Mouse (Mus musculus) embryonic facial prominence, embryonic 15.5 days (tissue): ENCODE measurements around the gene Galns. TPM values are rescaled to one million over a fixed set of nuclear protein-coding genes. Genes with fewer than 3 reads are reported as not detected.

Source experiments
- ATAC-seq: fragments of 200-750 bp; cut with Nextera tagmentation; 2 replicates; pipeline ENCODE4 v1.8.0; 2017; ENCODE audit warnings: low read depth, moderate TSS enrichment; ENCODE audit not compliant: insufficient number of reproducible peaks, low FRiP score, low TSS enrichment
- H3K27ac ChIP-seq: fragments of 300-500 bp; sonication (generic); replicated peaks from 2 replicates; pipeline ENCODE4 v1.5.1; 2015; ENCODE audit warnings: mild to moderate bottlenecking, inconsistent platforms
- H3K27me3 ChIP-seq: fragments of 300-500 bp; sonication (generic); 2 replicates; pipeline ENCODE4 v1.6.1; 2015; ENCODE audit warnings: inconsistent platforms
- H3K36me3 ChIP-seq: fragments of 300-500 bp; sonication (generic); 2 replicates; pipeline ENCODE4 v1.6.1; 2015; ENCODE audit warnings: mild to moderate bottlenecking, inconsistent platforms
- H3K4me1 ChIP-seq: fragments of 300-500 bp; sonication (generic); 2 replicates; pipeline ENCODE4 v1.6.1; 2015; ENCODE audit warnings: inconsistent platforms
- H3K4me2 ChIP-seq: fragments of 300-500 bp; sonication (generic); replicated peaks from 2 replicates; pipeline ENCODE4 v1.6.1; 2015; ENCODE audit warnings: mild to moderate bottlenecking, inconsistent platforms
- H3K4me3 ChIP-seq: fragments of 300-500 bp; sonication (generic); replicated peaks from 2 replicates; pipeline ENCODE4 v1.5.1; 2015; ENCODE audit warnings: mild to moderate bottlenecking, inconsistent platforms
- H3K9ac ChIP-seq: fragments of 300-500 bp; sonication (generic); 2 replicates; pipeline ENCODE4 v1.6.1; 2015; ENCODE audit warnings: inconsistent platforms
- H3K9me3 ChIP-seq: fragments of 300-500 bp; sonication (generic); replicated peaks from 2 replicates; pipeline ENCODE4 v1.6.1; 2016; ENCODE audit warnings: inconsistent platforms
- WGBS: fragments of 180-500 bp; shearing (Covaris S2); methylation state at CpG from one replicate; pipeline ENCODE4 v1.1.7; 2015; 5-methylcytosine and 5-hydroxymethylcytosine counted together
- polyA plus RNA-seq: library from polyadenylated mRNA; unstranded; fragments of >200 nt; fragmentation: Nextera tagmentation; extraction: Ambion mirVana; gene quantifications from 2 replicates; pipeline ENCODE4 v1.2.1, GENCODE M21; 2015

Galns gene
- polyA plus RNA-seq, 1 experiment from 2014 or later = 11.3 TPM

GRCm38 (mm10) chr8:122616181-122616905 lies 5.1 kb upstream of the Galns start:
- WGBS = 51% methylated on average over 9 of the region's 9 CpGs
- Histone ChIP-seq H3K27ac (0 out of 2 replicates have a peak overlapping the region, but pooled peaks have one; percentile 7), H3K4me1 (peaks cover 33% of the 10 kb centered on the region), H3K36me3 (0 out of 2 replicates have a peak, but pooled peaks cover 9% of the 10 kb centered on the region), H3K4me2 (no peak overlapping the region), H3K27me3 (no peaks in the 10 kb centered on the region), H3K9me3 (no peaks in the 10 kb centered on the region), H3K4me3 (no peak overlapping the region), H3K9ac (no peak overlapping the region)
- no peak for ATAC-seq

- Histone ChIP-seq H3K9ac (peak overlapping the region; percentile 72), H3K36me3 (0 out of 2 replicates have a peak, but pooled peaks cover 9% of the 10 kb centered on the region), H3K27ac (peak overlapping the region; percentile 68; the same call in 1 of the 2 replicates), H3K9me3 (no peaks in the 10 kb centered on the region), H3K27me3 (no peaks in the 10 kb centered on the region), H3K4me3 (peak overlapping the region; percentile 75), H3K4me2 (peak overlapping the region; percentile 92), H3K4me1 (peaks cover 22% of the 10 kb centered on the region)
- peak; percentile 7; the same call in 1 of the 2 replicates for ATAC-seq
- 2% methylated on average over 20 of the region's 20 CpGs for WGBS
Observed at GRCm38 (mm10) chr8:122610612-122611277, 518 bp downstream of the Galns start.

GRCm38 (mm10) chr8:122610209-122610608 lies 1.1 kb downstream of the Galns start:
- Histone ChIP-seq H3K9me3 (no peaks in the 10 kb centered on the region), H3K4me2 (0 out of 2 replicates have a peak overlapping the region, but pooled peaks have one; percentile 92), H3K27ac (no peak overlapping the region), H3K4me1 (peaks cover 22% of the 10 kb centered on the region), H3K4me3 (no peak overlapping the region), H3K27me3 (no peaks in the 10 kb centered on the region), H3K36me3 (0 out of 2 replicates have a peak, but pooled peaks cover 9% of the 10 kb centered on the region), H3K9ac (no peak overlapping the region)
- 63% methylated on average over 4 of the region's 4 CpGs for WGBS
- no peak for ATAC-seq

GRCm38 (mm10) chr8:122606810-122607209 lies 4.5 kb downstream of the Galns start:
- Histone ChIP-seq H3K4me3 (no peak overlapping the region), H3K27ac (no peak overlapping the region), H3K4me2 (no peak overlapping the region), H3K9ac (no peak overlapping the region), H3K36me3 (peaks cover 4% of the 10 kb centered on the region; the same call in 1 of the 2 replicates), H3K4me1 (peaks cover 11% of the 10 kb centered on the region), H3K27me3 (no peaks in the 10 kb centered on the region), H3K9me3 (no peaks in the 10 kb centered on the region)
- WGBS = 78% methylated on average over 11 of the region's 12 CpGs
- ATAC-seq = no peak

GRCm38 (mm10) chr8:122605367-122605766 lies 5.9 kb downstream of the Galns start:
- Histone ChIP-seq H3K9ac (no peak overlapping the region), H3K36me3 (peaks cover 7% of the 10 kb centered on the region; the same call in 1 of the 2 replicates), H3K4me1 (peaks cover 2% of the 10 kb centered on the region), H3K27me3 (no peaks in the 10 kb centered on the region), H3K9me3 (no peaks in the 10 kb centered on the region), H3K4me3 (no peak overlapping the region), H3K4me2 (no peak overlapping the region), H3K27ac (no peak overlapping the region)
- no peak for ATAC-seq
- WGBS = 65% methylated on average over 4 of the region's 4 CpGs

- Histone ChIP-seq H3K9ac (no peak overlapping the region), H3K27me3 (no peaks in the 10 kb centered on the region), H3K9me3 (no peaks in the 10 kb centered on the region), H3K4me2 (no peak overlapping the region), H3K36me3 (peaks cover 7% of the 10 kb centered on the region; the same call in 1 of the 2 replicates), H3K27ac (no peak overlapping the region), H3K4me1 (no peaks in the 10 kb centered on the region), H3K4me3 (no peak overlapping the region)
- 62% methylated on average over 1 of the region's 1 CpGs for WGBS
- no peak for ATAC-seq
Observed at GRCm38 (mm10) chr8:122604640-122605039, 6.6 kb downstream of the Galns start.

GRCm38 (mm10) chr8:122600666-122601065 lies 10.6 kb downstream of the Galns start:
- H3K27ac ChIP-seq = no peak overlapping the region
- peaks cover 7% of the 10 kb centered on the region; the same call in 1 of the 2 replicates for H3K36me3 ChIP-seq
- H3K9me3 ChIP-seq = no peaks in the 10 kb centered on the region
- H3K4me3 ChIP-seq = no peak overlapping the region
- ATAC-seq = no peak
- H3K4me1 ChIP-seq = no peaks in the 10 kb centered on the region
- 89% methylated on average over 9 of the region's 9 CpGs for WGBS
- H3K27me3 ChIP-seq = no peaks in the 10 kb centered on the region
- no peak overlapping the region for H3K4me2 ChIP-seq
- no peak overlapping the region for H3K9ac ChIP-seq

- Histone ChIP-seq H3K27me3 (no peaks in the 10 kb centered on the region), H3K9me3 (no peaks in the 10 kb centered on the region), H3K36me3 (no peaks in the 10 kb centered on the region), H3K4me3 (no peak overlapping the region), H3K9ac (no peak overlapping the region), H3K27ac (no peak overlapping the region), H3K4me1 (no peaks in the 10 kb centered on the region), H3K4me2 (no peak overlapping the region)
- no peak for ATAC-seq
- 43% methylated on average over 4 of the region's 4 CpGs for WGBS
Observed at GRCm38 (mm10) chr8:122596031-122596430, 15.2 kb downstream of the Galns start.

GRCm38 (mm10) chr8:122593783-122594507 lies 17.3 kb downstream of the Galns start:
- Histone ChIP-seq H3K4me3 (no peak overlapping the region), H3K4me1 (no peaks in the 10 kb centered on the region), H3K36me3 (no peaks in the 10 kb centered on the region), H3K27me3 (no peaks in the 10 kb centered on the region), H3K9me3 (no peaks in the 10 kb centered on the region), H3K9ac (no peak overlapping the region), H3K4me2 (no peak overlapping the region), H3K27ac (no peak overlapping the region)
- ATAC-seq = no peak
- 69% methylated on average over 19 of the region's 19 CpGs for WGBS

GRCm38 (mm10) chr8:122593240-122593639 lies 18.0 kb downstream of the Galns start:
- H3K36me3 ChIP-seq = no peaks in the 10 kb centered on the region
- 71% methylated on average over 12 of the region's 12 CpGs for WGBS
- H3K9ac ChIP-seq = no peak overlapping the region
- no peak overlapping the region for H3K27ac ChIP-seq
- no peaks in the 10 kb centered on the region for H3K4me1 ChIP-seq
- H3K9me3 ChIP-seq = no peaks in the 10 kb centered on the region
- no peak for ATAC-seq
- H3K4me3 ChIP-seq = no peak overlapping the region
- no peaks in the 10 kb centered on the region for H3K27me3 ChIP-seq
- H3K4me2 ChIP-seq = no peak overlapping the region

- no peak overlapping the region for H3K4me3 ChIP-seq
- H3K9me3 ChIP-seq = no peaks in the 10 kb centered on the region
- H3K27ac ChIP-seq = no peak overlapping the region
- H3K9ac ChIP-seq = no peak overlapping the region
- H3K4me1 ChIP-seq = peaks cover 9% of the 10 kb centered on the region; the same call in 1 of the 2 replicates
- H3K4me2 ChIP-seq = no peak overlapping the region
- no peaks in the 10 kb centered on the region for H3K27me3 ChIP-seq
- no peak for ATAC-seq
- H3K36me3 ChIP-seq = no peaks in the 10 kb centered on the region
- WGBS = 83% methylated on average over 10 of the region's 10 CpGs
Observed at GRCm38 (mm10) chr8:122586749-122587148, 24.5 kb downstream of the Galns start.
